Mouse (Mus musculus) lung, adult 2 months (tissue): ENCODE measurements around the gene Cbarp. TPM values are rescaled to one million over a fixed set of nuclear protein-coding genes. Genes with fewer than 3 reads are reported as not detected.

Experiments used
- DNase-seq: peaks from one replicate; pipeline ENCODE4 v3.0.0; 2022
- H3K4me1 ChIP-seq: fragments of 200-500 bp; 2 replicates; pipeline ENCODE4 v1.6.1; 2011; ENCODE audit warnings: low read length; ENCODE audit not compliant: control insufficient read depth, insufficient read depth
- H3K4me3 ChIP-seq: fragments of 200-500 bp; replicated peaks from 2 replicates; pipeline ENCODE3; 2011; ENCODE audit warnings: low read depth, mild to moderate bottlenecking, control low read depth, low read length; ENCODE audit errors: extremely low read depth
- CTCF ChIP-seq: fragments of 200-500 bp; IDR thresholded peaks from 2 replicates; pipeline ENCODE4 v1.5.1; 2011; ENCODE audit warnings: mild to moderate bottlenecking, low read length, control low read depth; ENCODE audit not compliant: insufficient read depth
- POLR2A ChIP-seq: fragments of 200-500 bp; IDR thresholded peaks from 2 replicates; pipeline ENCODE4 v1.6.1; 2011; ENCODE audit warnings: low read depth, mild to moderate bottlenecking, control low read depth, low read length, borderline replicate concordance; ENCODE audit errors: extremely low read depth
- WGBS: fragments of 180-500 bp; shearing (Covaris S2); methylation state at CpG from one replicate; pipeline ENCODE4 v1.1.7; 2018; 5-methylcytosine and 5-hydroxymethylcytosine counted together
- polyA plus RNA-seq: library from polyadenylated mRNA; depleted of rRNA; stranded (reverse); fragments of >200 nt; gene quantifications from 2 replicates; pipeline ENCODE4 v1.2.3, GENCODE M21; 2012; rRNA removed

Cbarp gene
- polyA plus RNA-seq, 1 experiment: 29.9 TPM

GRCm38 (mm10) chr10:80087483-80087882 lies 53.2 kb downstream of the Cbarp start:
- DNase-seq: no peak
- 70% methylated on average over 8 of the region's 8 CpGs for WGBS
- no peak for TF ChIP-seq POLR2A
- Histone ChIP-seq H3K4me1 (peaks cover 21% of the 10 kb centered on the region), H3K4me3 (no peak overlapping the region)

- Histone ChIP-seq H3K4me3 (no peak overlapping the region), H3K4me1 (peaks cover 20% of the 10 kb centered on the region)
- TF ChIP-seq POLR2A: no peak
- TF ChIP-seq CTCF: no peak
- WGBS: 50% methylated on average over 3 of the region's 3 CpGs
- no peak for DNase-seq
These were observed 53.8 kb downstream of the Cbarp start for GRCm38 (mm10) chr10:80086847-80087246.

DNA sequence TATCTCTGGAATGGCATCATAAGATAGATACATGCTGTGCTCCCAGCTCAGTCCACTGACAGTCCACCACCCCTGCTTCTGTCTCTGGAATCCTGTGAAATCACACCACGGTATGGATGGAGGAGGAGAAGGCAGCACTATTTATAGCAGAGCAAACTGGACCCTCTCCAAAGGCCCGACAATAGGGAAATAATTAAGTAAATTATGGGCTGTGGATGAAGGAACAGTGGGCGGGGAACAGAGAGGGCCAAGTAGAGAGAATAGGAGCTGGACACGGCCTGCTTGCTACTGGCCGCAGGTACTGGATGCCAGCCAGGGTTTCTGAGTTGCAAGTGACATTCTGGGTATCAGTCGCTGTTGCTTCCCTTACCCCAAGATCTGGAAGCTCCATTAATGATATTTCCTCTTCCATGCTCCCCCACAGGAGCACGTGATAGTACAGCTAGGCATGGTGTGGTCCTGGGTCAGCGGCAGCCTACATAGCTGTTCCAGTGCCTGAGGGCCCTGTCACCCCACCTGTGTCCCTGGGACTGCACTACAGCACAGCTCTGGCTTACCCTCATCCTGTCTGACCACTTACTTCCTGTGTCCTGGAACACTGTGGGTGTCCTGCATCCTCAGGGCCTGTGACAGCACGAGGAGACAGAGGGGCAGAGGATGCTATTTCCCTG lies 55.7 kb downstream of the Cbarp start:
- TF ChIP-seq CTCF (no peak), POLR2A (no peak)
- peaks cover 22% of the 10 kb centered on the region for H3K4me1 ChIP-seq
- WGBS: 23% methylated on average over 9 of the region's 9 CpGs
- no peak overlapping the region for H3K4me3 ChIP-seq
- DNase-seq: no peak

DNA sequence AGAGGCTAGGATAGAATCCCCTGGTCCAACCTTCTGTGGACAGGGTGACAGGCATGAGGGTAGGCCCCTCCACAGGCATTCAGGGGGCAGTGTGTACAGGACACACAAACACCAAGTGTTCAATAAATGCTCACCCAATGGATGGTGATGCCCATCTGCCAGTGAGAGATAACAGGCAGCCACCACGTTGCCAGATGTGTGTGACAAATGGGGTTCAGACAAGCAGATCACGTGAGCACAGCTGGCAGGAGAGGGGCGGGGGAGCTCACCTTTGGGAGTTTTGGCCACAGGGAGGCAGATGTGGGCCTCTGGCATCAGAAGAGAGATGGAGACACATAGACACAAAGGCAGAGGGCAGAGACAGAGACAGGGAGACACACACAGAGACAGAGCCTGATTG lies 59.6 kb downstream of the Cbarp start:
- H3K4me3 ChIP-seq: no peak overlapping the region
- no peak for TF ChIP-seq CTCF
- no peak for TF ChIP-seq POLR2A
- H3K4me1 ChIP-seq: peaks cover 13% of the 10 kb centered on the region
- no peak for DNase-seq
- WGBS: 86% methylated on average over 3 of the region's 3 CpGs

Other genes with a start within 250 kb of the Cbarp start
- 297 and 1,797 TPM in 2 replicates for gene Cfd, start 250.0 kb downstream of the Cbarp start, polyA plus RNA-seq
- 76.2 and 79.1 TPM in 2 replicates for gene Med16, start 231.9 kb downstream of the Cbarp start, polyA plus RNA-seq
- gene Gm26602, start 230.0 kb downstream of the Cbarp start, polyA plus RNA-seq: not detected in 2 replicates
- gene Kiss1r, start 223.9 kb downstream of the Cbarp start, polyA plus RNA-seq: 20.9 and 24.4 TPM in 2 replicates
- gene R3hdm4, start 219.6 kb downstream of the Cbarp start, polyA plus RNA-seq: 129 and 162 TPM in 2 replicates
- gene Arid3a, start 213.8 kb downstream of the Cbarp start, polyA plus RNA-seq: 7.8 and 8.6 TPM in 2 replicates
- 33.5 and 35.5 TPM in 2 replicates for gene Wdr18, start 180.7 kb downstream of the Cbarp start, polyA plus RNA-seq
- 0.33 TPM in 1 of 2 replicates, not detected in the other for gene Grin3b, start 170.1 kb downstream of the Cbarp start, polyA plus RNA-seq
- 294 and 318 TPM in 2 replicates for gene Tmem259, start 156.5 kb downstream of the Cbarp start, polyA plus RNA-seq
- gene Cnn2, start 152.3 kb downstream of the Cbarp start, polyA plus RNA-seq: 387 and 395 TPM in 2 replicates
- 31.4 and 38.2 TPM in 2 replicates for gene Abca7, start 144.3 kb downstream of the Cbarp start, polyA plus RNA-seq
- gene Arhgap45, start 124.2 kb downstream of the Cbarp start, polyA plus RNA-seq: 102 and 103 TPM in 2 replicates
- 199 and 208 TPM in 2 replicates for gene Polr2e, start 101.0 kb downstream of the Cbarp start, polyA plus RNA-seq
- 581 and 623 TPM in 2 replicates for gene Gpx4, start 93.7 kb downstream of the Cbarp start, polyA plus RNA-seq
- gene Sbno2, start 35.3 kb downstream of the Cbarp start, polyA plus RNA-seq: 83.7 and 85.8 TPM in 2 replicates
- 161 and 168 TPM in 2 replicates for gene Stk11, start 25.0 kb downstream of the Cbarp start, polyA plus RNA-seq
- gene Atp5d, start 2.2 kb downstream of the Cbarp start, polyA plus RNA-seq: 709 and 1,054 TPM in 2 replicates
- gene Midn, start 7.4 kb upstream of the Cbarp start, polyA plus RNA-seq: 110 and 150 TPM in 2 replicates
- gene Cirbp, start 25.1 kb upstream of the Cbarp start, polyA plus RNA-seq: 162 and 200 TPM in 2 replicates
- gene 1600002K03Rik, start 32.1 kb upstream of the Cbarp start, polyA plus RNA-seq: 11.2 and 14.0 TPM in 2 replicates
- gene Efna2, start 38.6 kb upstream of the Cbarp start, polyA plus RNA-seq: 3.6 and 4.7 TPM in 2 replicates
- 39.6 and 42.0 TPM in 2 replicates for gene Mum1, start 85.6 kb upstream of the Cbarp start, polyA plus RNA-seq
- 421 and 497 TPM in 2 replicates for gene Ndufs7, start 108.3 kb upstream of the Cbarp start, polyA plus RNA-seq
- 26.4 and 29.7 TPM in 2 replicates for gene Gamt, start 120.2 kb upstream of the Cbarp start, polyA plus RNA-seq
- 65.9 and 68.5 TPM in 2 replicates for gene Dazap1, start 120.7 kb upstream of the Cbarp start, polyA plus RNA-seq
- gene Rps15, start 151.6 kb upstream of the Cbarp start, polyA plus RNA-seq: 1,318 and 1,397 TPM in 2 replicates
- gene Apc2, start 155.1 kb upstream of the Cbarp start, polyA plus RNA-seq: 3.8 and 4.1 TPM in 2 replicates
- 58.4 and 62.4 TPM in 2 replicates for gene 2310011J03Rik, start 179.7 kb upstream of the Cbarp start, polyA plus RNA-seq
- 9.8 and 10.4 TPM in 2 replicates for gene Pcsk4, start 188.7 kb upstream of the Cbarp start, polyA plus RNA-seq
- gene Reep6, start 189.1 kb upstream of the Cbarp start, polyA plus RNA-seq: 23.7 and 26.8 TPM in 2 replicates
- 87.6 and 89.2 TPM in 2 replicates for gene Adamtsl5, start 207.6 kb upstream of the Cbarp start, polyA plus RNA-seq
- gene Plk5, start 215.6 kb upstream of the Cbarp start, polyA plus RNA-seq: 5.5 and 6.0 TPM in 2 replicates
- 37.5 and 48.3 TPM in 2 replicates for gene Mex3d, start 246.8 kb upstream of the Cbarp start, polyA plus RNA-seq